Mouse (Mus musculus) erythroblast, embryonic 14.5 days (primary cell): ENCODE results near the gene 1700028K03Rik.

Experiments
- GATA1 ChIP-seq: IDR thresholded peaks from 2 replicates; pipeline ENCODE4 v1.6.1; 2012; ENCODE audit warnings: low read length, inconsistent platforms, mixed read lengths
- TAL1 ChIP-seq: IDR thresholded peaks from 3 replicates; pipeline ENCODE4 v1.6.1; 2012; ENCODE audit warnings: low read length, inconsistent platforms, mixed read lengths

DNA sequence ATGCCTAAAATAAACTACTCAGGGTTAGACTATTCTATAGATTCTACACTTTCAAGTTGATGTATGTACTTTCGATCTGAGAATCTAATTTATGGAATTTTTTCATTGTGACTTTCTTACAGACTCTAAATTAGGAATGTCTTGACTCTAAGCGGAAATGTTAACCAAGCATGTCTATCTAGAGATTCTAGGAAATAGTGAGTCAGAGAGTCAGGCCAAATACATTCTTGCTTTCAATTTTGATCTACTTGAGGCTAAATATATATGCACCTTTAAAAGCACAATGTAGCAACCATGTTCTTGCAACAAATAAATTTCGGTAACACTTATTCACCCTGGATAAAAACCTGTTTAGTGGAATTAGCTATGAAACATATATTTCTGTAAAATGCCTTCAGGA, 5.7 kb upstream of the 1700028K03Rik start:
- TF ChIP-seq GATA1: no peak
- no peak for TF ChIP-seq TAL1
